Mouse (Mus musculus) forebrain, embryonic 13.5 days (tissue): ENCODE results near the gene Adamts4. TPM values are rescaled to one million over a fixed set of nuclear protein-coding genes. Genes with fewer than 3 reads are reported as not detected.
A peak's percentile ranks its signal among the peaks of the same experiment; 100 is the strongest.

Experiments used
- ATAC-seq: fragments of 200-750 bp; cut with Nextera tagmentation; 2 replicates; pipeline ENCODE4 v1.8.0; 2017
- H3K27ac ChIP-seq: fragments of 300-500 bp; sonication (generic); 2 replicates; pipeline ENCODE4 v1.5.1; 2015; ENCODE audit warnings: inconsistent platforms, mild to moderate bottlenecking, moderate library complexity
- H3K27me3 ChIP-seq: fragments of 300-500 bp; sonication (generic); 2 replicates; pipeline ENCODE4 v1.6.1; 2015; ENCODE audit warnings: mild to moderate bottlenecking, inconsistent platforms
- H3K36me3 ChIP-seq: fragments of 300-500 bp; sonication (generic); 2 replicates; pipeline ENCODE4 v1.6.1; 2015; ENCODE audit warnings: mild to moderate bottlenecking, inconsistent platforms; ENCODE audit not compliant: poor library complexity, severe bottlenecking
- H3K4me1 ChIP-seq: fragments of 300-500 bp; sonication (generic); 2 replicates; pipeline ENCODE4 v1.6.1; 2015; ENCODE audit warnings: inconsistent platforms
- H3K4me2 ChIP-seq: fragments of 300-500 bp; sonication (generic); 2 replicates; pipeline ENCODE4 v1.6.1; 2015; ENCODE audit warnings: inconsistent platforms, mild to moderate bottlenecking, moderate library complexity
- H3K4me3 ChIP-seq: fragments of 300-500 bp; sonication (generic); 2 replicates; pipeline ENCODE4 v1.5.1; 2015; ENCODE audit warnings: mild to moderate bottlenecking, inconsistent platforms
- H3K9ac ChIP-seq: fragments of 300-500 bp; sonication (generic); 2 replicates; pipeline ENCODE4 v1.6.1; 2015; ENCODE audit warnings: mild to moderate bottlenecking, inconsistent platforms
- H3K9me3 ChIP-seq: fragments of 300-500 bp; sonication (generic); replicated peaks from 2 replicates; pipeline ENCODE4 v1.6.1; 2016; ENCODE audit warnings: inconsistent platforms
- WGBS: fragments of 180-500 bp; shearing (Covaris S2); methylation state at CpG from one replicate; pipeline ENCODE4 v1.1.7; 2015; 5-methylcytosine and 5-hydroxymethylcytosine counted together
- polyA plus RNA-seq: library from polyadenylated mRNA; unstranded; fragments of >200 nt; fragmentation: Nextera tagmentation; extraction: Ambion mirVana; gene quantifications from 2 replicates; pipeline ENCODE4 v1.2.1, GENCODE M21; 2015

Adamts4 gene
- polyA plus RNA-seq, 1 experiment from 2014 or later = 7.3 TPM

DNA sequence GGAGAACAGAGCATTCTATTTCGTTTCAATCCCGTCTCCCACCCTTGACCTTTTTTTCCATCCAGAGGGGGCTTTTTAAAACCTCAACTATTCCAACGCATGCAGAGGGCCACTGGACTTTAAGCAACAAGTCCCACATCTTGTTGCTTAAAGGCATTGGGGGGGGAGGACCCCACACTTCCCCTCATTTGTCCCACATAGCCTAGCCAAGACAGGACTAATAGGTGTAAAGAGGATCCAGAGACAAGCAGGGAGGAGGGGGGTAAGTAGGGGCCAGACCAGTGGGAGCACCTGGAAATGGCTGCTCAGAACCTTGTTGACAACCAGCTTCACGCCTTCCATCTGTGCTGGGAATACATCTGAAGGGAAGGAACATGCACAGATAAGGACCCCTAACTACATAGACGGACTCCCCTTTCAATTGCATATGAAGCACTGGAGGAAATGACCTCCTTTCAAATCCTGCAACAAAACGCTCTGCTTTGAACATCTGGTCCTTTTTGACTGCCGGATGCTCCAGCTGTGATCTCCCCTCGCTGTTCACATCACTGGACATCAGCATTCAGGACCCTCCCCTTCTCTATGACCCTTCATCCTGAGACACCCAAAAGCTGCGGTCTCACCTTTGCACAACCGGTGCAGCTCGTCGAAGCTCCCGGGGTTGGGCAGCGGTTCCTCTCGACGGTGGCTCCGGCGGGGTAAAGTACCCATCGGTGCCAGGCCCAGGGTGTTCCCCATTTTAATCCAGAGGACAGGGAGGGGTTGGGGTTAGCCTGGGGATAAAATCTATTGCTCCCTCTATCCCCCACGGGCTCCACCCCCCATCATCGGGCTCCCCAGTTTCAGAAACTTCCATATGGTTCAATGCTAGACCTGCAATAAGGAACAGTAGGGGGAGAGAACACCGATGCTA lies 28.7 kb upstream of the Adamts4 start:
- 7% methylated on average over 22 of the region's 22 CpGs for WGBS
- no peaks in the 10 kb centered on the region for H3K27me3 ChIP-seq
- peak overlapping the region; percentile 89 for H3K4me2 ChIP-seq
- H3K4me1 ChIP-seq = peaks cover 18% of the 10 kb centered on the region
- no peak; the same call in 1 of the 2 replicates for ATAC-seq
- peaks cover 26% of the 10 kb centered on the region for H3K36me3 ChIP-seq
- no peaks in the 10 kb centered on the region for H3K9me3 ChIP-seq
- H3K4me3 ChIP-seq = peak overlapping the region; percentile 58
- H3K9ac ChIP-seq = peak overlapping the region; percentile 63
- no peak overlapping the region for H3K27ac ChIP-seq

DNA sequence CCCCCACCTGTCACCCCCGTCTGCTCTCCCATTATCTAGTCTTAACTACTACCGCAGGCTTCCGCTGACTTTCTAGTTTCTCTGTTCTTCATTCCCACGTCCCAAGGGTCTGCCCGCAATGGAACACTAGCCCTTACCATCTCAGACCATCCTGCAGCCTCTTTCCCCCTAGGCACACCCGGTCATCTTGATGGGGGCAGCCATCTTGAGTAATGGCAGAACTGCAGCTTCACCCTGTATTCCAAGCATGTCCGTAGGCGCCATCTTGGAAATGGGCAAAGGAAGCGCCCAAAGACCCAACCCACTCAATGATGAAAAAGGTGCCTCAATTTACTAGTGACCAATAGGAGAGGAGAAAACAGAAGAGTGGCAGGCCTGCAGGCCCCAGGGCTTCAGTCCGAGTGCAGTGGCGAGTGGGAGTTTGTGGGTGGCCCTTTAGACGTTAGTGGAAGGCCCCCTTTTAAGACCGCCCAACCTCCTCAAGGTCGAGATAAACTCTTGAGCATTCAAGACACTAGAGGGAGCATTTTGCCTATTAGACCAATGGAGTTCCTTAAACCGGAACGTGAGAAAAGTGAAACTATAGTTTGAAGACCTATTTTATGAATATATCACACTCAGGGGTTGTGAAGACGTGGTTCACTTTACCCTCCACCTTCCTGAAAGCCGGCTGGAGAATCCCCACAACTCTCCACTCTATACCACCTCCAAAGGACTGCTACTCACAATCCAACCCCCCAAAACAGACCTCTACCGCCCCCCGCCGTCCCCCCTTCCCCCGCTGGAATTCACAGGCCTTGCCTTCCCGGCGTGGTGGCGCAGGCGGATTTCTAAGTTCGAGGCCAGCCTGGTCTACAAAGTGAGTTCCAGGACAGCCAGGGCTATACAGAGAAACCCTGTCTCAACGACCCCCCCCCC lies 27.7 kb upstream of the Adamts4 start, which contains the start of gene Tomm40l:
TSS of gene Tomm40l (minus strand) at position 277 of the 918 bp plus-strand sequence.
- Histone ChIP-seq H3K4me2 (peak within 1 kb of the TSS; percentile 89), H3K4me3 (peak within 1 kb of the TSS; percentile 58), H3K9ac (peak within 1 kb of the TSS; percentile 63), H3K27me3 (no peaks in the 10 kb centered on the region), H3K4me1 (peaks cover 18% of the 10 kb centered on the region), H3K27ac (peak within 1 kb of the TSS; percentile 32), H3K36me3 (peaks cover 26% of the 10 kb centered on the region), H3K9me3 (no peaks in the 10 kb centered on the region)
- WGBS = under 1% methylated on average over 28 of the region's 28 CpGs
- peak; percentile 97 for ATAC-seq

DNA sequence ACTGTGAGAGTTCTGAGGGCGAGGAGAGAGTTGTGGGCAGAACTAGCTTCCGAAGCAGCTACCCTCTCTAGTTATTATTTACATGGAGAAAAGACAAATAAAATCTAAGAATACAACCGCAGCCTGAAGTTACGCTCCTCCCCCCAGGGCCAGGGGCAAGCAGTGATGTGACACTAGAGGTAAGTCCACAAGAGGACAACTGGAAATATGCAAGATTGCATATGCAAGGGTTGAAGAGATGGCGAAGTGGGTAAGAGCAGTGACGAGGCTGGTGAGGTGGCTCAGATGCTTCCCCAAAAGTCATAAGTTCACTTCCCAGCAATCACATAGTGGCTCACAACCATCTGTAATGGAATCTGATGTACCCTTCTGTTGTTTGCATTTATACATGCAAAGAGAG lies 27.1 kb upstream of the Adamts4 start:
- H3K9me3 ChIP-seq = no peaks in the 10 kb centered on the region
- H3K4me3 ChIP-seq = peak overlapping the region; percentile 58; the same call in 1 of the 2 replicates
- ATAC-seq = no peak; the same call in 1 of the 2 replicates
- WGBS = 82% methylated on average over 6 of the region's 6 CpGs
- H3K36me3 ChIP-seq = peaks cover 24% of the 10 kb centered on the region
- peaks cover 18% of the 10 kb centered on the region for H3K4me1 ChIP-seq
- no peaks in the 10 kb centered on the region for H3K27me3 ChIP-seq
- no peak overlapping the region for H3K9ac ChIP-seq
- no peak overlapping the region for H3K27ac ChIP-seq
- H3K4me2 ChIP-seq = peak overlapping the region; percentile 89

DNA sequence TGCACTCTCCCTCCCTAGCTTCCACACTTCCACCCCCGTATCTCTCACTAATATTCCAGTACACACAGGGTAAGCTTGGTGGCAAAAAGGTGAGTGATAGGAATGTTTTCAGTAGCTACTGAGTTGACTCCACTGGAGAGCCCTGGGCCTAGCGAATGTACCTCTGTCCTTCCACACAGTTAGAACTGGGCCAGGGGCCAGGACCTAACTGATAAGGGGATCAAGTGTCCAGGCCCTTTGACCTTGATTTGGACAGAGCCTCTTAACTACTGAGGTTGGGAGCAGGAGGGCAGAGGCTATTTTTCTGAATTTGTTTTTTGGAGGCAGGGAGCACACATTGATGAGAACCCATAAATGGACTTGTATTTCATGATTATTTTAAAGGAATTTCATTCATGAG lies 26.4 kb upstream of the Adamts4 start:
- WGBS = 95% methylated on average over 2 of the region's 2 CpGs
- Histone ChIP-seq H3K27ac (no peak overlapping the region), H3K9me3 (no peaks in the 10 kb centered on the region), H3K4me2 (no peak overlapping the region), H3K4me3 (no peak overlapping the region), H3K4me1 (peaks cover 18% of the 10 kb centered on the region), H3K9ac (no peak overlapping the region), H3K36me3 (peaks cover 18% of the 10 kb centered on the region), H3K27me3 (no peaks in the 10 kb centered on the region)
- no peak for ATAC-seq

DNA sequence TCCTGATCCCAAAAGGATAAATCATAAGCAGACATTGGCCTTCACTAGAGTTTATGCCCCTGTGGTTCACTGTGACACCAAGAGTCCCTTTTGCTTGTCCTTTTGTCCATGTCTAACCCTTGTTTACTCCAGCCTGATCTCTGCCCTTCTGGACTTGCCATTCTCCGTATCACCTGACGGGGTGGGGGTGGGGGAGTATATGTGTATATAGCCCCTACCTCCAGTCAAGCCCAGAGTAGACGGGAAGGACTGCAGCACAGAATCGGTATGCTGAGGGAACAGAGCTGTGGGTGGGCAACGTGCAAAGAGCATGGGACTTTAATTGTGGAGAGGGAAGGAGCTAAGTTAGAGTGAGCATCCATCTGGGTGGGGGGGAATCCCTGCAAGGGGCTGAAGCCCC lies 25.4 kb upstream of the Adamts4 start, which contains the start of gene Apoa2:
TSS of gene Apoa2 (plus strand) at position 198 of the 400 bp plus-strand sequence.
- Histone ChIP-seq H3K4me3 (no peak within 1 kb of the TSS), H3K27ac (no peak within 1 kb of the TSS), H3K36me3 (peaks cover 7% of the 10 kb centered on the region; the same call in 1 of the 2 replicates), H3K9me3 (no peaks in the 10 kb centered on the region), H3K4me1 (peaks cover 18% of the 10 kb centered on the region), H3K27me3 (no peaks in the 10 kb centered on the region), H3K4me2 (no peak within 1 kb of the TSS), H3K9ac (no peak within 1 kb of the TSS)
- no peak for ATAC-seq
- 83% methylated on average over 5 of the region's 5 CpGs for WGBS

DNA sequence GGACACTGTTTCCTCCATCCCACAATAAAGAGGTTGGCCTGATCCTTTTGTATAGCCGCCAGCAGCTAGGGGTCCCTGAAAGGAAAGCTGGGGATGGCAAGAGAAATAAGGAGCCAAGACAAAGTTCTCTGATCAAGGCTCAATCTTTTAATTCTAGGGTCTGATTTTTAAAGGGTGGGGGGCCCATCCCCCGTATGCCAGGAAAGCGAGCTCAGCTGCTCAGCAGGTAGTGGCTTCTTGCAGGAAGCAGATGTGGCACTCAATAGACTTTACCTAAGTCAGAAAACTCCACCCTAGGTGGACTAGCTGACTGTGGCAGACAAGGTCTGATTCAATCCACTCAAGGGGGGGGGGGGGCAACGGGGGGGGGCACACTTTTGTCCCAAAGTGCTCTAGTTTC lies 23.4 kb upstream of the Adamts4 start:
- no peaks in the 10 kb centered on the region for H3K36me3 ChIP-seq
- H3K27ac ChIP-seq = no peak overlapping the region
- H3K4me1 ChIP-seq = peaks cover 8% of the 10 kb centered on the region
- 41% methylated on average over 3 of the region's 4 CpGs for WGBS
- H3K9ac ChIP-seq = no peak overlapping the region
- H3K4me2 ChIP-seq = no peak overlapping the region
- H3K4me3 ChIP-seq = no peak overlapping the region
- ATAC-seq = no peak
- H3K27me3 ChIP-seq = no peaks in the 10 kb centered on the region
- H3K9me3 ChIP-seq = no peaks in the 10 kb centered on the region

DNA sequence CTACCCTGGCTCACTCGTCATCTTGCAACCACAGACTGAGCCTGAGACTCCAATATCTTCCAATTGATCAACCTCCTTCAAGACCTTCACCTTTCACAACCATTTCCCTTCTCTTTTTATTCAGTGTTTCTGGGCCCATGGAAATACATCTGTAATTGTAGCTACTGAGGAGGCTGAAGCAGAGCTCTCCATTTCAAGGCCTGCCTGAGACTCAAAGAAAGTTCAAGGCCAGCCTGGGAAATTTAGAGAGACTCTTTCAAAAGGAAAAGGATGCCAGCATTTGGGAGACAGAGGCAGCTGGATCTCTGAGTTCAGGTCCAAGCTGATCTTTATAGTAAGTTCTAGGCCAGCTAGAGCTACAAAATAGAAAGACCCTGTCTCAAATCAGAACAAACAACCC lies 22.3 kb upstream of the Adamts4 start:
- Histone ChIP-seq H3K27ac (no peak overlapping the region), H3K4me3 (no peak overlapping the region), H3K4me2 (no peak overlapping the region), H3K4me1 (0 out of 2 replicates have a peak, but pooled peaks cover 4% of the 10 kb centered on the region), H3K9me3 (no peaks in the 10 kb centered on the region), H3K9ac (no peak overlapping the region), H3K36me3 (no peaks in the 10 kb centered on the region), H3K27me3 (no peaks in the 10 kb centered on the region)
- ATAC-seq = no peak
- WGBS = 86% methylated on average over 1 of the region's 1 CpGs

DNA sequence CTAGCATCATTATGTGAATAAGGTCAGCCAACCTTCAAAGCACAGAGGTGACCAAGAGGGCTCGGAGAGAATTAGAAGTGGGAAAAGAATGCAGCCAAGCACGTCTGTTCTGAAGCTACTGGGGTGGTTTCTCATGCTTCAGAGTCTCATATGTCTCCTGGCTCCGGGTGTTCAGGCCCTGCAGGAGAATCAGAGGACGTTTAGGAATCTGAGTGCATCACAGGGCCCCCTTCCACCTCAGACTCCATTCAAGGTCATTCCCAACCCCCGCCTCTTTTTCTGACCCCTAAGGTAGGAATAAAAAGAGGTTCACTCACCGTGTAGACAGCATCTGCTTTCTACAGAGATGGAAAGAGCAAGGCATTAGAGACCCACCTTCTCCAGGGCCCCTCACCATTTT lies 20.5 kb upstream of the Adamts4 start:
- ATAC-seq = no peak
- Histone ChIP-seq H3K27me3 (no peaks in the 10 kb centered on the region), H3K4me1 (no peaks in the 10 kb centered on the region), H3K36me3 (peaks cover 16% of the 10 kb centered on the region), H3K27ac (no peak overlapping the region), H3K4me3 (no peak overlapping the region), H3K4me2 (no peak overlapping the region), H3K9me3 (no peaks in the 10 kb centered on the region), H3K9ac (no peak overlapping the region)
- 35% methylated on average over 6 of the region's 6 CpGs for WGBS

DNA sequence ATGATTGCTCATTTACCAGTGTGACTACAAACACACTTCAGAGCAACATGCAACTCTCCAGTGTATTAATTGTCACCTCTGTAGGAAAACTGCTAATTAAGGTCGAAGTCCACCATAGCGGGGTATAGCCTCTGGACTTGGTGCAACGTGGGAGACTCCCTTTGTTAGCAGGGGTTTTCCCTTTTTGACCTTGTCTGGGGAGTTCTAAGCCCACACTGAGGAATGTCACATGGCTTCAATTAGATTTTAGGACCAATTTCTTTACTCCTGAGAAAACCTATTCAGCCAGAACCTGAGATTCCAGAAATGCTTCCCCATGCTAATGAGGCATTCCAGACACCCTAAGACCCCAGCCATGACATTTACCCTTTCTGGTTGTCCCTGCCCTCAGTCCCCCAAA lies 20.0 kb upstream of the Adamts4 start:
- H3K9ac ChIP-seq = no peak overlapping the region
- no peak for ATAC-seq

DNA sequence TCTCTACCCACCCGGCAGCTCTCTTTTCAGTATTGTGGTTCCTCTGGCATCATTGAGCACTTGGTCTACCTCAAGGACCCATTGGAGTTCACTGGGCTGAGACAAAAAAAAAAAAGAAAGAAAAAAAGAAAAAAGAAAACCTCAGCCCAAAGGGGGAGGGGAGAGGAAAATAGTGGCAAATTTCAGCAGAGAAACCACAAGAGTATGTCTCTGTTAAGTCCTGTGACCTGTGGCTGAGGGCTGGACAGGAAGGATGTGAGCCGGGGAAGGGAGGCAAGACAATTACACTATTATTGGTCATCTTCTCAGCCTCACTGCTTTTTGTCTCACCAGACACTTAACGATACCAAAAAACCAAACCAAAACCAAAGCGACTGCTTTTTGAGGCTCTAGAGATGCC lies 18.4 kb upstream of the Adamts4 start:
- ATAC-seq = no peak
- WGBS = 75% methylated on average over 4 of the region's 4 CpGs
- no peaks in the 10 kb centered on the region for H3K27me3 ChIP-seq

More for the DNA sequence above, 20.0 kb upstream of the Adamts4 start:
- Histone ChIP-seq H3K27me3 (no peaks in the 10 kb centered on the region), H3K36me3 (peaks cover 21% of the 10 kb centered on the region), H3K9me3 (no peaks in the 10 kb centered on the region), H3K4me2 (no peak overlapping the region), H3K4me1 (no peaks in the 10 kb centered on the region), H3K4me3 (no peak overlapping the region), H3K27ac (no peak overlapping the region)
- 29% methylated on average over 3 of the region's 3 CpGs for WGBS

DNA sequence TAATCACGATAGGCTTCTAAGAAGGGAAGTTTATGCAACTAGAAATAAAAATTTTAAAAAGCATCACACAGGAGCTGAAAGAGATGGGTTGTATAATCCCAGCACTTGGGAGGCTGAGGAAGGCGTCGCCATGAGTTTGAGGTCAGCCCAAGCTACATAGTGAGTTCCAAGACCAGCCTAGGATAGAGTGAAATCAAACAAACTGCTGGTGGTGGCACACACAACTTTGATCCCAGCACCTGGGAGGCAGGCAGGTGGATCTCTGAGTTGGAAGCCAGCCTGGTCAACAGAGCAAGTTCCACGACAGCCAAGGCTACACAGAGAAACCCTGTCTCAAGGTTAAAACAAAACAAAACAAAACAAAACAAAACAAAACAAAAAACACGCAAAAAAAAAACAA lies 17.9 kb upstream of the Adamts4 start:
- Histone ChIP-seq H3K4me1 (no peaks in the 10 kb centered on the region), H3K27ac (no peak overlapping the region), H3K4me2 (no peak overlapping the region), H3K9me3 (no peaks in the 10 kb centered on the region), H3K4me3 (no peak overlapping the region), H3K36me3 (peaks cover 41% of the 10 kb centered on the region), H3K9ac (no peak overlapping the region), H3K27me3 (no peaks in the 10 kb centered on the region)
- WGBS = 94% methylated on average over 5 of the region's 5 CpGs
- ATAC-seq = no peak

More for the DNA sequence above, 18.4 kb upstream of the Adamts4 start:
- Histone ChIP-seq H3K4me2 (no peak overlapping the region), H3K9me3 (no peaks in the 10 kb centered on the region), H3K27ac (no peak overlapping the region), H3K36me3 (peaks cover 36% of the 10 kb centered on the region), H3K4me1 (no peaks in the 10 kb centered on the region), H3K4me3 (no peak overlapping the region), H3K9ac (no peak overlapping the region)
